Mouse (Mus musculus) heart, postnatal 0 days (tissue): ENCODE measurements around the gene Tead4. TPM values are rescaled to one million over a fixed set of nuclear protein-coding genes. Genes with fewer than 3 reads are reported as not detected.

ENCODE experiments used
- ATAC-seq: fragments of 200-750 bp; cut with Nextera tagmentation; 2 replicates; pipeline ENCODE4 v1.8.0; 2017; ENCODE audit warnings: low read depth, moderate number of reproducible peaks, moderate library complexity; ENCODE audit not compliant: insufficient read depth
- DNase-seq: peaks from one replicate; pipeline ENCODE4 v3.0.0-alpha.2; 2016; ENCODE audit warnings: low spot score
- H3K27ac ChIP-seq: fragments of 300-500 bp; sonication (generic); 2 replicates; pipeline ENCODE4 v1.5.1; 2014; ENCODE audit warnings: low read depth, mild to moderate bottlenecking
- H3K27me3 ChIP-seq: fragments of 300-500 bp; sonication (generic); 2 replicates; pipeline ENCODE4 v1.6.1; 2014; ENCODE audit warnings: low read length, mixed read lengths; ENCODE audit not compliant: control insufficient read depth, insufficient read depth
- H3K36me3 ChIP-seq: fragments of 300-500 bp; sonication (generic); replicated peaks from 2 replicates; pipeline ENCODE4 v1.6.1; 2014; ENCODE audit warnings: low read length, mixed read lengths; ENCODE audit not compliant: control insufficient read depth, insufficient read depth
- H3K4me1 ChIP-seq: fragments of 300-500 bp; sonication (generic); 2 replicates; pipeline ENCODE4 v1.6.1; 2014; ENCODE audit warnings: antibody characterized with exemption; ENCODE audit not compliant: control insufficient read depth, insufficient read depth
- H3K4me2 ChIP-seq: fragments of 300-500 bp; sonication (generic); 2 replicates; pipeline ENCODE4 v1.6.1; 2014; ENCODE audit warnings: low read depth, mild to moderate bottlenecking, low read length, moderate library complexity
- H3K4me3 ChIP-seq: fragments of 300-500 bp; sonication (generic); 2 replicates; pipeline ENCODE4 v1.5.1; 2014; ENCODE audit warnings: low read depth, low read length
- H3K9ac ChIP-seq: fragments of 300-500 bp; sonication (generic); replicated peaks from 2 replicates; pipeline ENCODE4 v1.6.1; 2014; ENCODE audit warnings: low read depth, low read length, mixed read lengths
- H3K9me3 ChIP-seq: fragments of 300-500 bp; sonication (generic); replicated peaks from 2 replicates; pipeline ENCODE4 v1.6.1; 2016; ENCODE audit warnings: low read length; ENCODE audit not compliant: control insufficient read depth
- CTCF ChIP-seq: IDR thresholded peaks from 2 replicates; pipeline ENCODE4 v1.5.1; 2016; ENCODE audit warnings: antibody characterized with exemption, control low read depth, low read depth
- EP300 ChIP-seq: IDR thresholded peaks from 2 replicates; pipeline ENCODE4 v1.6.1; 2016; ENCODE audit warnings: antibody characterized with exemption, low read depth
- WGBS: fragments of 180-500 bp; shearing (Covaris S2); extraction: QIAGEN DNeasy Blood & Tissue Kit; methylation state at CpG from one replicate; pipeline ENCODE4 v1.1.7; 2014; 5-methylcytosine and 5-hydroxymethylcytosine counted together
- polyA plus RNA-seq: library from polyadenylated mRNA; unstranded; fragments of >200 nt; fragmentation: Nextera tagmentation; extraction: Ambion mirVana; gene quantifications from 2 replicates; pipeline ENCODE4 v1.2.1, GENCODE M21; 2015
- total RNA-seq: library from RNA; depleted of rRNA; stranded (reverse); fragments of >200 nt; gene quantifications from 2 replicates; pipeline ENCODE4 v1.2.3, GENCODE M21; 2014; ENCODE audit warnings: low replicate concordance

The Tead4 gene
- total and polyA plus RNA-seq, 2 experiments from 2014 or later, result 1.5 to 4.2 TPM

DNA sequence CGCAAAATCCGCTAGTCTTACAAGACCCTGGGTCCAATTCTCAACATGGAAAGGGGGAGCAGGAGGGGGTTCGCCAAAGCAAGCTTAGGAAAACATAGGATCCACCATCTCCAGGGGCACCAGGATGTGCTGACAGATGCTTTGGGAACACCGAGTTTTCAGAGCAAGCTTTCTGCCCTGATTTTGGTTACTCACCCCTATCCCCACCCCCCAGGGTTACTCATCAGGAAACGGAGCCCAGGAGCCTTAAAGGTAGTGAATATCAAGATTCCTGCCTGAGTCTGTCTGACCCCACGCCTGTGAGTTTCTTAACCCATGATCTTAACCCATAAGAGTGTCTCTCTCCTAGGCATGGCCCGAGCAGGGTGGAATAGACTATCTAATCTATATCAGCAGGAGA is 2.4 kb downstream of the Tead4 start:
- DNase-seq (no peak), ATAC-seq (no peak)
- Histone ChIP-seq H3K9me3 (no peaks in the 10 kb centered on the region), H3K9ac (no peak overlapping the region), H3K4me2 (peak overlapping the region; percentile 96; the same call in 1 of the 2 replicates), H3K4me3 (no peak overlapping the region), H3K27me3 (peaks cover 5% of the 10 kb centered on the region; the same call in 1 of the 2 replicates), H3K27ac (no peak overlapping the region), H3K4me1 (peaks cover 8% of the 10 kb centered on the region), H3K36me3 (no peaks in the 10 kb centered on the region)
- TF ChIP-seq CTCF (no peak), EP300 (no peak)
- 52% methylated on average over 7 of the region's 7 CpGs for WGBS

DNA sequence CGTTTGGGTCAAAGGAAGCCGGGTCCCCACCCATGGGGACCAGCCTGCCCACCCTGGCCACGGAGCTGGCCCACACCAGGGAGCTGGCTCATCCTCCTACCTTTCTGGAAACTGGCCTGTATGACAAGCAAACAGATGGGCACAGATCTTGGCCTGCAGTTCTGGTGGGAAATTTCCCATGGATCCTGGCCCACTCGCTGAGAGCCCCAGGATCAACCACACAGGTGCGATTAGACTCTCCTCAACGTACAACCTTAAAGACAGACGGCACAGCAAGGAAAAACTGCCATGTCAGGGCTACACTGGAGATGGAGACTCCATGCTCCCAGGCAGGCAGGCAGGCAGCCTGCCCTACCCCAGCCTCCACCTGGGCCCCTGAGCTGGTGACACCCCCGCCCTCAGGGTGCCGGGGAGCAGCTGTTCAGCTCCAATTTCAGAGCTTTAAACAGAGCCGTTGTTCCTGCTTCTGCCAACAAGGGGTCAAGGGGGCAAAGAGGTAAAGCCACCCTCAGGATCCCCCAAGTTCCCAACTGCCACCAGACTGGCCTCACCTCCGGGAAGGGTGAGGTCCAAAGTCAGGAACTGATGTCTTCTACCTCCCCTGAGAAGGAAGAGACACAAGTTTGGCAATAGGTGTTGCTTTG is 3.8 kb downstream of the Tead4 start:
- 45% methylated on average over 11 of the region's 11 CpGs for WGBS
- no peak overlapping the region for H3K4me3 ChIP-seq
- peak overlapping the region; percentile 12; the same call in 1 of the 2 replicates for H3K4me2 ChIP-seq
- H3K4me1 ChIP-seq, result peaks cover 8% of the 10 kb centered on the region
- H3K27me3 ChIP-seq, result peaks cover 5% of the 10 kb centered on the region; the same call in 1 of the 2 replicates
- ATAC-seq (no peak), DNase-seq (no peak)
- H3K27ac ChIP-seq, result peak overlapping the region; percentile 69
- no peak overlapping the region for H3K9ac ChIP-seq
- H3K36me3 ChIP-seq, result no peaks in the 10 kb centered on the region
- no peaks in the 10 kb centered on the region for H3K9me3 ChIP-seq
- no peak for TF ChIP-seq CTCF
- TF ChIP-seq EP300, result no peak; the same call in 1 of the 2 replicates

DNA sequence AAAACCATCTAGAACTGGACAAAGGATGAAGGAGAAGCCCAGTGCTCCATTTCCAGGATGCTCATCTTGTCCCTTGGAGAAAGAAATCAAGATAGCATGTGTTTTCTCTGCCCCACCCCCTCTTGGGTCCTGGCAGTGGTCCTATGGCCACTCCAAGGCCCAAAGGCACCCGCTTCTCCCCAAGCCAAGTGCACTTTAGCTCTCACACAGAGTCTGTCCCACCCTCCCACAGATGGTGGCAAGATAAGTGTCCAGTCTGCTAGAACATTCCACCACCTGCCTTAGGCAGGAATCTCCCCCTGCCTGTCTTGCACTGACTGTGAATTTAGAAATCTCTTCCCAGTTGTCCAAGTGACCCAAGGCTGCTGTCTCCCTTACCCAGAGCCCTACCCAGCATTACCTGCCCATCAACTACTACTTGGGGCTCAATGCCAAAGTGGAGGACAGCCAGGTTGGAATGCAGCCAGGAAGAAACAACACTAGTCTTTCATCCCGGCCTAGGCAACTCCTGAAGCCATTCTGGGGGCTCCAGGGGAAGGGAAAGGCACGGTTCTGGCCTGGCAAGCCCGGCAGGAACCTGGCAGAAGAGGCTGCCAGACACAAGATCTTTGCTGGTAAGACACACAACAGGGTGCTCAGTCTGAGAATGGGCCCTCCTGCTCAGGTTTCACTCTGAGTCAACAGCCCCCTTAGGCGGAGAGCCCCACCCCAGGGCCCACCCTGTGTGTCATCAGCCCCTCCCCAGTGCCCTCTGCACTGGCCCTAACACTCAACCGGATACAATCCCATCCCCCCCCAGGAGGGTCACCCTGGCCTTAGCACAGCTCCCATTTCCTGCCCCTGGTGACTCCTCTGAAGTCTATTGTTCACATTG is 4.5 kb downstream of the Tead4 start:
- Histone ChIP-seq H3K4me3 (no peak overlapping the region), H3K9me3 (no peaks in the 10 kb centered on the region), H3K36me3 (no peaks in the 10 kb centered on the region), H3K4me1 (peaks cover 8% of the 10 kb centered on the region), H3K4me2 (peak overlapping the region; percentile 13; the same call in 1 of the 2 replicates), H3K9ac (no peak overlapping the region), H3K27ac (peak overlapping the region; percentile 69), H3K27me3 (peaks cover 5% of the 10 kb centered on the region; the same call in 1 of the 2 replicates)
- no peak for DNase-seq
- ATAC-seq, result peak; percentile 61
- TF ChIP-seq CTCF, result no peak
- TF ChIP-seq EP300, result peak; percentile 53; the same call in 1 of the 2 replicates
- WGBS, result 36% methylated on average over 6 of the region's 6 CpGs

DNA sequence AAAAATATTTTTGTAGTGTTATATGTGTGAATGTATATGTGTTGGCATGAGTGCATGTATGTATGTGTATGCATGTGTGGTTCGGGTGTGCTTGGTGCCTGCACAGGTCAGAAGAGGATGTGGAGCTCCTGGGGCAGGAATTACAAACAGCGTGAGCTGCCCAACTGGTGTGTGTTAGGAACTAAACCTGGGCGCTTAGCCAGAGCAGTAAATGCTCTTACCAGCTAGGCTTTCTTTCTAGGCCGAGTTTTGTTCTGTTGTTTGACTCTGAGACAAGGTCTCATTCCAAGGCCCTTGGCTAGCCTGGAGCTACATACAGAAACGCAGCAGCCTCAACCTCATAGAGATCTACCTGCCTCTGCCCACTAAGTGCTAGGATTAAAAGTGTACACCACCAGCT is 9.3 kb downstream of the Tead4 start:
- Histone ChIP-seq H3K4me3 (no peak overlapping the region), H3K4me2 (no peak overlapping the region), H3K36me3 (no peaks in the 10 kb centered on the region), H3K27me3 (no peaks in the 10 kb centered on the region), H3K9me3 (no peaks in the 10 kb centered on the region), H3K27ac (no peak overlapping the region), H3K9ac (no peak overlapping the region), H3K4me1 (peaks cover 7% of the 10 kb centered on the region)
- no peak for TF ChIP-seq CTCF
- TF ChIP-seq EP300, result no peak
- DNase-seq (no peak), ATAC-seq (no peak)
- WGBS, result 63% methylated on average over 5 of the region's 5 CpGs

DNA sequence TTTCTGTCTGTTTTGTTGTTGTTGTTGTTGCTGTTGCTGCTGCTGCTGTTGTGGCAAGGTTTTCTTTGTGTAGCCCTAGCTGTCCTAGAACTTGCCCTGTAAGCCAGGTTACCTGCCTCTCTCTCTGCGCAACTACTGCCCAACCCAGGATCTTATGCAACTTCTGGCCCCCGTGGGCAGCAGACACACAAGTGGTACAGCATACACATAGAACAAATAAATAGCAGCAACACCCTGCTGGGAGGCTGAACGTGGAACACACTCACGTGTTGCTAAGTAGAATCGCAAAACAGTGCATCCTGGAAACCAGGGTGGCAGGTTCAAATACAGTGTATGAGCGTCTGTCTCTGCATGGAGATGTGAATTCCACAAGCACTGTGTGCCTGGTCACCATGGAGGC is 11.9 kb downstream of the Tead4 start:
- H3K9me3 ChIP-seq, result no peaks in the 10 kb centered on the region
- DNase-seq (no peak), ATAC-seq (no peak)
- TF ChIP-seq EP300 (no peak), CTCF (no peak)
- no peak overlapping the region for H3K4me3 ChIP-seq
- no peak overlapping the region for H3K9ac ChIP-seq
- no peak overlapping the region for H3K27ac ChIP-seq
- 87% methylated on average over 6 of the region's 6 CpGs for WGBS
- H3K36me3 ChIP-seq, result no peaks in the 10 kb centered on the region
- H3K27me3 ChIP-seq, result no peaks in the 10 kb centered on the region
- H3K4me2 ChIP-seq, result no peak overlapping the region
- peaks cover 8% of the 10 kb centered on the region; the same call in 1 of the 2 replicates for H3K4me1 ChIP-seq
